Mouse (Mus musculus): ENCODE data around the gene Top2a. TPM values are rescaled to one million over a fixed set of nuclear protein-coding genes. Genes with fewer than 3 reads are reported as not detected.

Top2a gene
- polyA plus RNA-seq, 1 experiment from 2014 or later, result 431 TPM

- peaks cover 10% of the 10 kb centered on the region for H3K4me1 ChIP-seq (ENCODE audit: control insufficient read depth, insufficient read depth, low read length)
- peaks cover 8% of the 10 kb centered on the region; the same call in 1 of the 2 replicates for H3K36me3 ChIP-seq (ENCODE audit: control insufficient read depth, insufficient read depth, low read length)
- H3K27me3 ChIP-seq (ENCODE audit: control insufficient read depth, insufficient read depth, low read length), result no peaks in the 10 kb centered on the region
- H3K27ac ChIP-seq (ENCODE audit: low read depth, low read length), result no peak overlapping the region
- no peak overlapping the region for H3K4me3 ChIP-seq (ENCODE audit: low read depth, low read length)
- DNase-seq (ENCODE audit: low spot score, missing footprints) (no peak), ATAC-seq (ENCODE audit: low FRiP score) (no peak)
- H3K4me2 ChIP-seq, result no peak overlapping the region
- no peaks in the 10 kb centered on the region for H3K9me3 ChIP-seq (ENCODE audit: control insufficient read depth, low read length)
- no peak overlapping the region for H3K9ac ChIP-seq (ENCODE audit: low read length)
- WGBS, result 82% methylated on average over 6 of the region's 6 CpGs
Measured at GRCm38 (mm10) chr11:99025878-99026277, 1.9 kb upstream of the Top2a start.

DNA sequence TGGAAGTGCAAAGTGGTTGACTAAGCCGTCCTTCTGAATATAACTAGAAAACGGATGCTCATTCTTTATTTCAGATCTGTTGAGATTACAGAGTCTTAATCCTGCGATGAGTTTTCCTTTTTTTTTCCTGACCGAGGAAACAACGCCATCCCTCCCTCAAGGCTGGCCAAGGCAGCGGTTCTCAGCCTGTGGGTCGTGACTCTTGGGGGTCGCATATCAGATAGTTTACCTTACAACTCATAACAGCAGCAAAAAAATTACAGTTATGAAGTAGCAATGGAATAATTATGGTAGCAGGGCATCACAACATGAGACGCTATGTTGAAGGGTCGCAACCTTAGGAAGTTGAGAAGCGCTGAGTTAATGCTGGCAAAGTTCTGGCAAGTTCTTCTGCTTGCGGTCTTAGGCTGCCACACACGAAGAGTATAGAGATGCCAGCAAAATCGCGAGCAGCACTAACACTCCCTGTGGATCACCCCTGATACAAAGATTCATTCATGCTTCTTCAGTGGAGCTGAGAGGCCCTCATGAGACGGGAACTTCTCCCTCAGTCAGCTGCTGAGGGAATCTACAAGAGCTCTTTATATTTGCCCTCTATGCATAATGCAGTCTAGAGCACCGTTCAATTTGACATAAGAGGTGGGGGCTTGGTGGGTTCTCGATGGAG is 612 bp upstream of the Top2a start:
- Histone ChIP-seq H3K4me3 (ENCODE audit: low read depth, low read length) (peak overlapping the region; percentile 22; the same call in 1 of the 2 replicates), H3K36me3 (ENCODE audit: control insufficient read depth, insufficient read depth, low read length) (peaks cover 17% of the 10 kb centered on the region; the same call in 1 of the 2 replicates), H3K9me3 (ENCODE audit: control insufficient read depth, low read length) (no peaks in the 10 kb centered on the region), H3K4me1 (ENCODE audit: control insufficient read depth, insufficient read depth, low read length) (peaks cover 10% of the 10 kb centered on the region), H3K9ac (ENCODE audit: low read length) (peak overlapping the region; percentile 9; the same call in 1 of the 2 replicates), H3K27me3 (ENCODE audit: control insufficient read depth, insufficient read depth, low read length) (no peaks in the 10 kb centered on the region), H3K27ac (ENCODE audit: low read depth, low read length) (no peak overlapping the region), H3K4me2 (peak overlapping the region; percentile 32)
- ATAC-seq (ENCODE audit: low FRiP score) (peak; percentile 49), DNase-seq (ENCODE audit: low spot score, missing footprints) (no peak)
- 54% methylated on average over 18 of the region's 18 CpGs for WGBS

DNA sequence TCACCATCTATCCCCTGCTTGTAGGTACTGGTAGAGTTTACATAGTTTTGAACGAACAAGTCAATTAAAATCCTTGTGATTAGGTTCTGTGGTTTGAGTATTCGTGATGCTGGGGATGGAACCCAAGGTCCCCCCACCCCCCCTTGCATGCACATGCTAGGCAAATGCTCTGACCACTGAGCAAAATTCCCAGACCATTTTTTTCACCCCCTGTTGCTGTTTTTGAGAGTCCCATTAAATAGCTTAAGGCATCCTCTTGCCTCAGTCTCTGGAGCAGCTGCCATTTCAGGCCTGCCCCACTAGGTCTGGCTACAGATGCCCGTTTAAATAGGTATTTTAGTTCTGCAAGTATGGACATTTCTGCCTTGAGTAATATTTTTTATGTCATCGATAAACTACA is 895 bp downstream of the Top2a start:
- no peaks in the 10 kb centered on the region for H3K27me3 ChIP-seq (ENCODE audit: control insufficient read depth, insufficient read depth, low read length)
- H3K4me2 ChIP-seq, result peak overlapping the region; percentile 59
- H3K4me1 ChIP-seq (ENCODE audit: control insufficient read depth, insufficient read depth, low read length), result peaks cover 10% of the 10 kb centered on the region
- H3K27ac ChIP-seq (ENCODE audit: low read depth, low read length), result no peak overlapping the region
- WGBS, result 12% methylated on average over 4 of the region's 4 CpGs
- peaks cover 25% of the 10 kb centered on the region for H3K36me3 ChIP-seq (ENCODE audit: control insufficient read depth, insufficient read depth, low read length)
- no peaks in the 10 kb centered on the region for H3K9me3 ChIP-seq (ENCODE audit: control insufficient read depth, low read length)
- peak overlapping the region; percentile 88 for H3K9ac ChIP-seq (ENCODE audit: low read length)
- H3K4me3 ChIP-seq (ENCODE audit: low read depth, low read length), result peak overlapping the region; percentile 76
- DNase-seq (ENCODE audit: low spot score, missing footprints) (peak; percentile 91), ATAC-seq (ENCODE audit: low FRiP score) (no peak)

DNA sequence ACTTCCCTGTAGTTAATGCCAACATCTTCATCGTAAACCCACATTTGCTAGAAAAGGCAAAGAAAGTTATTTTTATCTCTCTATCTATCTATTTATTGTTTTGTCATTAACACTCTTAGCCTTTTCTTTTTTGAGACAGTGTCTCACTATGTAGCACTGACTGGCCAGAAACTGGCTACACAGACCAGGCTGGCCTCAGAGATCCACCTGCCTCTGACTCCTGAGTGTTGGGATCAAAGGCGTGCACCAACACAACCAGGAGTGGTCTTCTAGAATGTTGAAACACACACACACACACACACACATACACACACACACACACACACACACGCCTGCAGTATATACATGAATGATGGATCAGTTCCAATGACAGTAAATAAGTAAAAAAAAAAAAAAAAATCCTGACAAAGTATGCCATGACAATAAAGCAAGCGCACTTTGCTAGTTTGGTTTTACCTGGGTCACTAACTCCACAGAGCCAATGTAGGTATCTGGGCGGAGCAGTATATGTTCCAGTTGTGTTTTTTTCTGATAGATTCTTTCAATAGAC is 1.5 kb downstream of the Top2a start:
- Histone ChIP-seq H3K27ac (ENCODE audit: low read depth, low read length) (no peak overlapping the region), H3K4me2 (peak overlapping the region; percentile 59), H3K9ac (ENCODE audit: low read length) (peak overlapping the region; percentile 88), H3K4me1 (ENCODE audit: control insufficient read depth, insufficient read depth, low read length) (peaks cover 10% of the 10 kb centered on the region), H3K27me3 (ENCODE audit: control insufficient read depth, insufficient read depth, low read length) (no peaks in the 10 kb centered on the region), H3K4me3 (ENCODE audit: low read depth, low read length) (peak overlapping the region; percentile 76), H3K9me3 (ENCODE audit: control insufficient read depth, low read length) (no peaks in the 10 kb centered on the region), H3K36me3 (ENCODE audit: control insufficient read depth, insufficient read depth, low read length) (peaks cover 31% of the 10 kb centered on the region)
- 84% methylated on average over 5 of the region's 5 CpGs for WGBS
- no peak for ATAC-seq (ENCODE audit: low FRiP score)
- DNase-seq (ENCODE audit: low spot score, missing footprints), result no peak

GRCm38 (mm10) chr11:99019844-99020243 is 4.1 kb downstream of the Top2a start:
- Histone ChIP-seq H3K9me3 (ENCODE audit: control insufficient read depth, low read length) (no peaks in the 10 kb centered on the region), H3K27ac (ENCODE audit: low read depth, low read length) (no peak overlapping the region), H3K27me3 (ENCODE audit: control insufficient read depth, insufficient read depth, low read length) (no peaks in the 10 kb centered on the region), H3K9ac (ENCODE audit: low read length) (no peak overlapping the region), H3K36me3 (ENCODE audit: control insufficient read depth, insufficient read depth, low read length) (peaks cover 39% of the 10 kb centered on the region), H3K4me2 (no peak overlapping the region), H3K4me1 (ENCODE audit: control insufficient read depth, insufficient read depth, low read length) (peaks cover 10% of the 10 kb centered on the region), H3K4me3 (ENCODE audit: low read depth, low read length) (no peak overlapping the region)
- DNase-seq (ENCODE audit: low spot score, missing footprints) (no peak), ATAC-seq (ENCODE audit: low FRiP score) (no peak)
- 96% methylated on average over 6 of the region's 6 CpGs for WGBS

DNA sequence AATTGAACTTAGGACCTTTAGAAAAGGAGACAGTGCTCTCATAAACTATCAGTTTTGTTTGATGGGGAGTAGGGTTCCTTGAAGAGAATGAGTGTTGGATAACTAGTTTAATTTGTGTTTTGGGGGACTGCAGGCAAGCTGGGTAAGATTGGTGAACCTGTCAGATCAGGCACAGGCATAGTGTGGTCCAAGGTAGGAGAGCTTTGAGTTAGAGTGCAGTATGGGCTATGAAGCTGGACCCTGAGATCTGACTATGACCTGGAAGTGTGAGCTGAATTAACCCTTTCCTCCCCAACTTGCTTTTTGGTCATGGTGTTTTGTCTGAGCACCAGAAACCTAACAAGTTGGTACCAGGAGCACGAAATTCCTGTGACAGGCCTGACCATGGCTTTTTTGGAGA is 10.1 kb downstream of the Top2a start:
- Histone ChIP-seq H3K27ac (ENCODE audit: low read depth, low read length) (no peak overlapping the region), H3K27me3 (ENCODE audit: control insufficient read depth, insufficient read depth, low read length) (no peaks in the 10 kb centered on the region), H3K4me3 (ENCODE audit: low read depth, low read length) (no peak overlapping the region), H3K9me3 (ENCODE audit: control insufficient read depth, low read length) (no peaks in the 10 kb centered on the region), H3K4me1 (ENCODE audit: control insufficient read depth, insufficient read depth, low read length) (no peaks in the 10 kb centered on the region), H3K4me2 (no peak overlapping the region), H3K36me3 (ENCODE audit: control insufficient read depth, insufficient read depth, low read length) (peaks cover 51% of the 10 kb centered on the region), H3K9ac (ENCODE audit: low read length) (no peak overlapping the region)
- 92% methylated on average over 1 of the region's 1 CpGs for WGBS
- peak; percentile 80 for DNase-seq (ENCODE audit: low spot score, missing footprints)
- ATAC-seq (ENCODE audit: low FRiP score), result no peak

DNA sequence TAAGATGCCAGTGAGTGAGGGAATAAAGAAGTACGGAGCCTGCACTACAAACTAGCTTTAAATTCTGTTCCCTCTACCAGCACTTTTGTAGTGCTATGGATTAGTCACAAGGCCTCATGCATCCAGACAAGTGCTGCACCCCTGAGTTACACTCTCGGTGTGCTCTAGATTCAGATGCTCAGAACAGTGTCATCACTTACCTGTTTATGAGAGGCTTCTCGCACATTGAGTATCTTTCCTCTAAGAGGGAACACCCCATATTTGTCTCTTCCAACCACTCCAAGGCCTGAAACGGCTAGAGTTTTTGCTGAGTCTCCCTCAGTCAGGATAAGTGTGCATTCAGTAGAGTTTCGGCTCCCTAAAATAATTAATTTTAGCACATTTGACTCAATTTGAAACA is 13.3 kb downstream of the Top2a start:
- no peaks in the 10 kb centered on the region for H3K27me3 ChIP-seq (ENCODE audit: control insufficient read depth, insufficient read depth, low read length)
- no peak overlapping the region for H3K4me2 ChIP-seq
- peaks cover 46% of the 10 kb centered on the region for H3K36me3 ChIP-seq (ENCODE audit: control insufficient read depth, insufficient read depth, low read length)
- H3K4me1 ChIP-seq (ENCODE audit: control insufficient read depth, insufficient read depth, low read length), result no peaks in the 10 kb centered on the region
- H3K27ac ChIP-seq (ENCODE audit: low read depth, low read length), result no peak overlapping the region
- no peak overlapping the region for H3K4me3 ChIP-seq (ENCODE audit: low read depth, low read length)
- WGBS, result 95% methylated on average over 5 of the region's 5 CpGs
- no peaks in the 10 kb centered on the region for H3K9me3 ChIP-seq (ENCODE audit: control insufficient read depth, low read length)
- DNase-seq (ENCODE audit: low spot score, missing footprints), result no peak
- H3K9ac ChIP-seq (ENCODE audit: low read length), result no peak overlapping the region
- no peak for ATAC-seq (ENCODE audit: low FRiP score)

DNA sequence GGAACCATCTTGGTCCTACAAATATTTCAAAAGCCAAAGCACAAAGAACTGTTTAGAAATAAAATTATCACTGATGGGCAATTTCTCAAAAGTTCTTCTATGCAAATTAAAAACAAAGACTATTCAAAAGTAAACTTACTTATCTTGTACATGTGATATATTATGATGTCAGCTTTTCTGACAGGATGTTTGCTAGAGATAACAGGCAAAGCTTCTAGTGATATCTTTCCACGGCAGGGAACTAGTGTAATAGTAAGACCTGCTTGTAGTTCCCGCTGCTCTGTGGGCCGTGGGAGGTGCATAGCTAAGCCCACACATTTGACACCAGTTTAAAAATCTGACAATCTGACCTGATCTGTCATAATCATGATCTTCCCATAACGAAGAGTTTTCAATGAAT is 13.9 kb downstream of the Top2a start:
- H3K4me1 ChIP-seq (ENCODE audit: control insufficient read depth, insufficient read depth, low read length), result no peaks in the 10 kb centered on the region
- WGBS, result 94% methylated on average over 4 of the region's 4 CpGs
- peaks cover 44% of the 10 kb centered on the region for H3K36me3 ChIP-seq (ENCODE audit: control insufficient read depth, insufficient read depth, low read length)
- no peak overlapping the region for H3K4me2 ChIP-seq
- no peak overlapping the region for H3K27ac ChIP-seq (ENCODE audit: low read depth, low read length)
- no peak for DNase-seq (ENCODE audit: low spot score, missing footprints)
- H3K4me3 ChIP-seq (ENCODE audit: low read depth, low read length), result no peak overlapping the region
- no peak for ATAC-seq (ENCODE audit: low FRiP score)
- no peaks in the 10 kb centered on the region for H3K9me3 ChIP-seq (ENCODE audit: control insufficient read depth, low read length)
- H3K9ac ChIP-seq (ENCODE audit: low read length), result no peak overlapping the region
- H3K27me3 ChIP-seq (ENCODE audit: control insufficient read depth, insufficient read depth, low read length), result no peaks in the 10 kb centered on the region

DNA sequence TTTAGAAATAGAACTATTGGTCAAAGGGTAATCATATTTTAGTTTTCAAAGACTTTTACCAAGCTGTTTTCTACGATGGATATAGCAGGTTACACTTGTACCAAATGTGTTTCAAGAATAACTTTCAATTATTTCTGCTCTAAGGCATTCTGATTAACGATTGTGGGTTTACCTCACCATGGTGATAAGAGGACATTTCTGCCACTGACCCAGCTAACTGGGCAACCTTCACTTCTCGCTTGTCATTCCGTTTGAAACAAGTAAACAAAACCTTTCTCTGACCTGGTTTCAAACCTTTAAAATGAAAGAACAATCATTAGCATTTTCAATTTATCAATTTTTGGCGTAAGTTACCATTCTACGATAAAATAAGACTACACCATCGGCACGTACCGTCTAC is 17.2 kb downstream of the Top2a start:
- H3K9me3 ChIP-seq (ENCODE audit: control insufficient read depth, low read length), result no peaks in the 10 kb centered on the region
- ATAC-seq (ENCODE audit: low FRiP score) (no peak), DNase-seq (ENCODE audit: low spot score, missing footprints) (peak; percentile 81)
- no peak overlapping the region for H3K27ac ChIP-seq (ENCODE audit: low read depth, low read length)
- H3K9ac ChIP-seq (ENCODE audit: low read length), result no peak overlapping the region
- peaks cover 37% of the 10 kb centered on the region for H3K36me3 ChIP-seq (ENCODE audit: control insufficient read depth, insufficient read depth, low read length)
- H3K4me3 ChIP-seq (ENCODE audit: low read depth, low read length), result no peak overlapping the region
- WGBS, result 97% methylated on average over 9 of the region's 9 CpGs
- H3K4me2 ChIP-seq, result no peak overlapping the region
- no peaks in the 10 kb centered on the region for H3K4me1 ChIP-seq (ENCODE audit: control insufficient read depth, insufficient read depth, low read length)
- no peaks in the 10 kb centered on the region for H3K27me3 ChIP-seq (ENCODE audit: control insufficient read depth, insufficient read depth, low read length)

Data from midbrain, embryonic 11.5 days (tissue).